Mouse (Mus musculus): Measurements from ENCODE around the gene Sfpq. TPM values are rescaled to one million over a fixed set of nuclear protein-coding genes. Genes with fewer than 3 reads are reported as not detected.

Sfpq gene
- total RNA-seq, 1 experiment = 384 TPM

DNA sequence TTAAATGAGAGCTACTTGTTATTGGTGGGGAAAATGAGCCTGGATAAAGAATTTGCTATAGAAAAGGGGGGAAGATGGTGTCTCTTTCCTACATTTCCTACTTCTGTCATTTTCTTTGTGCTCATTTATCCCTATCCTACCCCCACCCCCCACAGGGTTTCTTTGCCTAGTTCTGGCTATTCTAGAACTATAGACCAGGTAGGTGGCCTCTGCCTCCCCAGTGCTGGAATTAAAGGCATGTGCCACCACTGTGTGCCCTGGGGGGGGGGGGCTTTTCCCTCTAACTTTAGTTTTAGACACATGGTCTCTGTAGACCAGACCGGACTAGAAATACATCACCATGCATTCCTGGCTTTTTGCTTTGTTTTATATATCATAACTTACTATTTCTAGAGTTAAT is 3.1 kb downstream of the Sfpq start:
- in situ Hi-C loops (cut with MboI; ENCODE audit: low sequenced_read_pairs in 2 of 2, unreplicated experiment in 2 of 2) = no loop called here
- Histone ChIP-seq H3K9me3 (ENCODE audit: control insufficient read depth, insufficient read depth, low read depth, low read length) (no peaks in the 10 kb centered on the region), H3K4me3 (ENCODE audit: insufficient read depth in 1 of 2, low read depth in 1 of 2, low read length in 2 of 2, poor library complexity in 1 of 2, severe bottlenecking in 1 of 2) (peak overlapping the region; percentile 99 to 100), H3K36me3 (ENCODE audit: control insufficient read depth, insufficient read depth, low read length, poor library complexity, severe bottlenecking) (peaks cover 52% of the 10 kb centered on the region), H3K9ac (ENCODE audit: insufficient read depth, low read depth, low read length, poor library complexity, severe bottlenecking) (peak overlapping the region; percentile 39; the same call in 1 of the 2 replicates), H3K27ac (ENCODE audit: insufficient read depth, low read depth, low read length, poor library complexity, severe bottlenecking) (no peak overlapping the region), H3K4me1 (ENCODE audit: control insufficient read depth in 2 of 2, insufficient read depth in 2 of 2, low read length in 2 of 2, poor library complexity in 1 of 2) (peaks cover 0 to 2% of the 10 kb centered on the region in 2 experiments; a peak in 1 of 4 replicates)
- TF ChIP-seq ZNF384 (IDR thresholded peaks at IDR 0.05; ENCODE audit: low read depth, low read length) (no peak), MAFK (IDR thresholded peaks at IDR 0.05; ENCODE audit: insufficient read depth, low read depth, low read length) (no peak), CHD2 (IDR thresholded peaks at IDR 0.05; ENCODE audit: low read depth, low read length) (no peak), ZC3H11A (IDR thresholded peaks at IDR 0.05; ENCODE audit: borderline replicate concordance, low read depth, low read length) (no peak), HCFC1 (IDR thresholded peaks at IDR 0.05; ENCODE audit: borderline replicate concordance, insufficient read depth, low read length) (no peak)
- DNase-seq (ENCODE audit: low read depth, low spot score) = no peak

DNA sequence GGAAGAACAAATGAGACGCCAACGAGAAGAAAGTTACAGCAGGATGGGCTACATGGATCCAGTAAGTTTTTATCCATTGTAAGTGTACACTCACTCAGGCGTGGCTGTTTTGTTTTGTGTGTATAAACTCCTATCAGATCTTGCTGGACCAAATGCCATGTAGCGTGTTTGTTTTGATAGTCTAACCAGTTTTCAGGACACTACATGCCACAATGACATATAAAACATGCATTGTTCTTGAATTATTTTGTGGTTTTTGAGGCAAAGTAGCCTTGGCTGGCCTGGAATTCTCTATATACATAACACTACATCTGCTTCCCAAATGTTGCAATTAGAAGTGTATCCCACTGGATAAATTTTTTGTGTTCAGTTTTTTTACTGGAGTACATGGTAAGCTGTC is 5.7 kb downstream of the Sfpq start:
- H3K9me3 ChIP-seq (ENCODE audit: control insufficient read depth, insufficient read depth, low read depth, low read length) = no peaks in the 10 kb centered on the region
- no peak overlapping the region for H3K4me3 ChIP-seq (ENCODE audit: insufficient read depth in 1 of 2, low read depth in 1 of 2, low read length in 2 of 2, poor library complexity in 1 of 2, severe bottlenecking in 1 of 2)
- H3K4me1 ChIP-seq (ENCODE audit: control insufficient read depth in 2 of 2, insufficient read depth in 2 of 2, low read length in 2 of 2, poor library complexity in 1 of 2) = peaks cover 0 to 2% of the 10 kb centered on the region in 2 experiments; a peak in 1 of 4 replicates
- no peak overlapping the region for H3K9ac ChIP-seq (ENCODE audit: insufficient read depth, low read depth, low read length, poor library complexity, severe bottlenecking)
- in situ Hi-C loops (cut with MboI; ENCODE audit: low sequenced_read_pairs in 2 of 2, unreplicated experiment in 2 of 2) = no loop called here
- peaks cover 65% of the 10 kb centered on the region for H3K36me3 ChIP-seq (ENCODE audit: control insufficient read depth, insufficient read depth, low read length, poor library complexity, severe bottlenecking)
- DNase-seq (ENCODE audit: low read depth, low spot score) = no peak
- no peak for TF ChIP-seq HCFC1 (IDR thresholded peaks at IDR 0.05; ENCODE audit: borderline replicate concordance, insufficient read depth, low read length)
- H3K27ac ChIP-seq (ENCODE audit: insufficient read depth, low read depth, low read length, poor library complexity, severe bottlenecking) = no peak overlapping the region

DNA sequence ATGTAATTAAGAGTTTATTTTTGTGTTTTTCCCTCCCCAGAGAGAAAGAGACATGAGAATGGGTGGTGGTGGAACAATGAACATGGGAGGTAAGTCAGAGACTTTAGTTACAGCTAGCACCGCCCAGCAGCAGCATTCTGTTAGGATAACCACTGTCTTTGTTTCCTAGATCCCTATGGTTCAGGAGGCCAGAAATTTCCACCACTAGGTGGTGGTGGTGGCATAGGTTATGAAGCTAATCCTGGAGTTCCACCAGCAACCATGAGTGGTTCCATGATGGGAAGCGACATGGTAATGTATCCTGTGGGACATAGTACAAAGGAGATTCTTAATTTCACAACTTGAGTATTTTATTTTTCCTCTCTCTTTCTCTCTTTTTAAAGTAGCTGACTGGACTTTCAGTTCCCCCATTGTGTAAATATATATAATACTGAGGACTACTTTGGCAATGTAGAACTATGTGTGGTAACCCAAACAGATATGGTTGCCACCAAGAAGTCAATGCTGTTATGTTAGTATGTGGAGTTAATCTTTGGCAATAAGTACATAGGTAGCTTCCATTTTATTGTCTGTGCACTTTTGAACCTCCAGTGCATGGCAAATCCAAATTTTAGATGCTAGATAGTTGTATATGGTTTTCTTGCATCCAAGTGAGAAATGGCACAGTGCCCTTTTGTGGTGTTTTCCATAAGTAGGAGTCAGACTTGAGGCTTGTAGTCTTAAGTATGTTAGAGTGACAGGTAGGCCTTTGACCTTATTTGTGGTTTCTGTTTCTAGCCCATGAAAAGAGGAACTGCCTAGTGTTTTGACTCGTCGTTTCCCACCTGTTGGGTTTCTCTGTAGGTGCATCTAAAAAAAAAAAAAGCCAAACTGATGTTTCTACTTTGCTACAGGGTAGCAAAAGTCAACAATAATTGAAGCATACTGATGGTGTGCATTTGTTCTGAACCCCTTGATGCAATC is 6.4 kb downstream of the Sfpq start:
- DNase-seq (ENCODE audit: low read depth, low spot score) = no peak
- peaks cover 1 to 2% of the 10 kb centered on the region in 2 experiments; a peak in 2 of 4 replicates for H3K4me1 ChIP-seq (ENCODE audit: control insufficient read depth in 2 of 2, insufficient read depth in 2 of 2, low read length in 2 of 2, poor library complexity in 1 of 2)
- no peak overlapping the region for H3K4me3 ChIP-seq (ENCODE audit: insufficient read depth in 1 of 2, low read depth in 1 of 2, low read length in 2 of 2, poor library complexity in 1 of 2, severe bottlenecking in 1 of 2)
- no peak overlapping the region for H3K9ac ChIP-seq (ENCODE audit: insufficient read depth, low read depth, low read length, poor library complexity, severe bottlenecking)
- H3K27ac ChIP-seq (ENCODE audit: insufficient read depth, low read depth, low read length, poor library complexity, severe bottlenecking) = no peak overlapping the region
- in situ Hi-C loops (cut with MboI; ENCODE audit: low sequenced_read_pairs in 2 of 2, unreplicated experiment in 2 of 2) = no loop called here
- no peaks in the 10 kb centered on the region for H3K9me3 ChIP-seq (ENCODE audit: control insufficient read depth, insufficient read depth, low read depth, low read length)
- no peak for TF ChIP-seq ZNF384 (IDR thresholded peaks at IDR 0.05; ENCODE audit: low read depth, low read length)
- no peak for TF ChIP-seq CHD2 (IDR thresholded peaks at IDR 0.05; ENCODE audit: low read depth, low read length)
- no peak for TF ChIP-seq MAFK (IDR thresholded peaks at IDR 0.05; ENCODE audit: insufficient read depth, low read depth, low read length)
- TF ChIP-seq ZC3H11A (IDR thresholded peaks at IDR 0.05; ENCODE audit: borderline replicate concordance, low read depth, low read length) = no peak
- TF ChIP-seq HCFC1 (IDR thresholded peaks at IDR 0.05; ENCODE audit: borderline replicate concordance, insufficient read depth, low read length) = no peak
- H3K36me3 ChIP-seq (ENCODE audit: control insufficient read depth, insufficient read depth, low read length, poor library complexity, severe bottlenecking) = peaks cover 64% of the 10 kb centered on the region

DNA sequence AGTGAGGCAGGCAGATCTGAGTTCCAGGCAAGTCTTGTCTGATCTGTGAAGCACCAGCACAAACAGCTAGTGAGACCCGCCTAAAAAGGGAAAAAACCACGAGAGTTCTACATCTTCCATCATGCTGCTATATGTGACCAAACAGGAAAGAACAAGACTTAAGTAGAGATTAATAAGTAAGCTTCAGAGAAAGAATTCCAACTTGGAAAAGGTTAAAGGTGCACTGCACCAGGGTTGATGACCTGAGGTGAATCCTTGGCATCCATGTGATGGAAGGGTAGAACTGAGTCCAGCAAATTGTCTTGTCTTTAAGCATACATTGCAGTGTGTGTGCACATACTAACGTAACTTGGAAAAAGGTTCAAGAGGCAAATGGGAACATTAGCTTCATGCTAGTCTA is 16.0 kb downstream of the Sfpq start:
- in situ Hi-C loops (cut with MboI; ENCODE audit: low sequenced_read_pairs in 2 of 2, unreplicated experiment in 2 of 2) = no loop called here
- no peak overlapping the region for H3K4me3 ChIP-seq (ENCODE audit: insufficient read depth in 1 of 2, low read depth in 1 of 2, low read length in 2 of 2, poor library complexity in 1 of 2, severe bottlenecking in 1 of 2)
- no peaks in the 10 kb centered on the region for H3K9me3 ChIP-seq (ENCODE audit: control insufficient read depth, insufficient read depth, low read depth, low read length)
- TF ChIP-seq MAFK (IDR thresholded peaks at IDR 0.05; ENCODE audit: insufficient read depth, low read depth, low read length) = no peak
- no peak for TF ChIP-seq ZNF384 (IDR thresholded peaks at IDR 0.05; ENCODE audit: low read depth, low read length)
- TF ChIP-seq HCFC1 (IDR thresholded peaks at IDR 0.05; ENCODE audit: borderline replicate concordance, insufficient read depth, low read length) = no peak
- no peak for TF ChIP-seq CHD2 (IDR thresholded peaks at IDR 0.05; ENCODE audit: low read depth, low read length)
- TF ChIP-seq ZC3H11A (IDR thresholded peaks at IDR 0.05; ENCODE audit: borderline replicate concordance, low read depth, low read length) = no peak
- DNase-seq (ENCODE audit: low read depth, low spot score) = no peak
- no peak overlapping the region for H3K9ac ChIP-seq (ENCODE audit: insufficient read depth, low read depth, low read length, poor library complexity, severe bottlenecking)
- peaks cover 36% of the 10 kb centered on the region for H3K36me3 ChIP-seq (ENCODE audit: control insufficient read depth, insufficient read depth, low read length, poor library complexity, severe bottlenecking)
- peaks cover 0 to 2% of the 10 kb centered on the region in 2 experiments; a peak in 1 of 4 replicates for H3K4me1 ChIP-seq (ENCODE audit: control insufficient read depth in 2 of 2, insufficient read depth in 2 of 2, low read length in 2 of 2, poor library complexity in 1 of 2)
- H3K27ac ChIP-seq (ENCODE audit: insufficient read depth, low read depth, low read length, poor library complexity, severe bottlenecking) = no peak overlapping the region
